Mouse (Mus musculus): ENCODE data around the gene Unc93a. TPM values are rescaled to one million over a fixed set of nuclear protein-coding genes. Genes with fewer than 3 reads are reported as not detected.
"Not testable (repeated sequence)": the region's sequence is repeated elsewhere in the genome, so short reads cannot be mapped to it uniquely, and the experiment has no call there.

Gene Unc93a
- total RNA-seq, 2 experiments from 2014 or later: 0.14 TPM; not detected in 1

- not testable (repeated sequence) for DNase-seq
Measured at GRCm38 (mm10) chr17:13069227-13069626, 62.4 kb downstream of the Unc93a start.

GRCm38 (mm10) chr17:13067864-13068385 lies 63.7 kb downstream of the Unc93a start:
- not testable (repeated sequence) for DNase-seq

- DNase-seq: not testable (repeated sequence)
Measured at GRCm38 (mm10) chr17:13062882-13063281, 68.7 kb downstream of the Unc93a start.

- not testable (repeated sequence) for DNase-seq
Measured at GRCm38 (mm10) chr17:13060804-13061203, 70.8 kb downstream of the Unc93a start, which contains the start of gene Tcp10b. Gene Tcp10b (plus strand): TSS chr17:13061104.

Other genes with a start within 250 kb of the Unc93a start
- gene Pnldc1, start 221.6 kb downstream of the Unc93a start, total RNA-seq (2021): under 1 TPM; 0.20 to 0.26 TPM
- 100 to 1,000 TPM; 238 to 250 TPM for gene Tcp1, start 216.1 kb downstream of the Unc93a start, total RNA-seq (2021)
- 10 to 100 TPM; 81.3 to 85.7 TPM for gene Mrpl18, start 215.5 kb downstream of the Unc93a start, total RNA-seq (2021)
- gene Acat3, start 191.2 kb downstream of the Unc93a start, total RNA-seq (2021): under 1 TPM in 1 of 2 experiments, not detected in 1; 0.33 TPM
- 10 to 100 TPM; 11.8 to 12.0 TPM for gene Acat2, start 171.1 kb downstream of the Unc93a start, total RNA-seq (2021)
- 10 to 100 TPM; 35.3 to 42.6 TPM for gene Wtap, start 137.6 kb downstream of the Unc93a start, total RNA-seq (2021)
- gene Sod2, start 125.0 kb downstream of the Unc93a start, total RNA-seq (2021): 100 to 1,000 TPM; 245 to 294 TPM
- not detected for gene Gpr31b, start 79.5 kb downstream of the Unc93a start, total RNA-seq (2021)
- under 1 TPM; 0.26 to 0.61 TPM for gene Tcp10b, start 70.7 kb downstream of the Unc93a start, total RNA-seq (2021)
- gene Smok2a, start 89.4 kb upstream of the Unc93a start, total RNA-seq (2021): not detected
- not detected for gene Smok2b, start 98.4 kb upstream of the Unc93a start, total RNA-seq (2021)
- not detected for gene Tcp10c, start 222.8 kb upstream of the Unc93a start, total RNA-seq (2021)